Mouse (Mus musculus): ENCODE data around the gene Abt1. TPM values are rescaled to one million over a fixed set of nuclear protein-coding genes. Genes with fewer than 3 reads are reported as not detected.

The Abt1 gene
- total and polyA plus RNA-seq, 2 experiments from 2014 or later: 6.8 to 7.4 TPM

DNA sequence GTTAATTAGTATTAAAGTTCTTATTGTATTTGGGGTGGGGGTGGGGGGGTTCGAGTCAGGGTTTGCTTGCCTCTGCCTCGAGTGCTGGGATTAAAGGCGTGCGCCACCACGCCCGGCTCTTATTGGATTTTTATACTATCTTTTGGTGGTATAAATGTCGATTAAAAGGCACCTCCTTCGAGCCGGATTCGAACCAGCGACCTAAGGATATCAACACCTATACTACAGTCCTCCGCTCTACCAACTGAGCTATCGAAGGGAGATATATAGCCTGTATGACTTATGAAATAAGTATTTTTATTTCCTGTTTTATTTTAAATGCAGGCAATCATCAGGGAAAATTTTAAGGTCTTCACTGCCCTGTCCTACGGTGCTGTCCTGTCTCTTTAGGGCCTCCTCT is 3.3 kb upstream of the Abt1 start:
- H3K9me3 ChIP-seq (replicated peaks; ENCODE audit: control insufficient read depth, low read length): no peaks in the 10 kb centered on the region
- no peak overlapping the region for H3K4me3 ChIP-seq (ENCODE audit: low read depth, low read length)
- no peaks in the 10 kb centered on the region for H3K27me3 ChIP-seq (ENCODE audit: control insufficient read depth, insufficient read depth, low read length)
- DNase-seq (ENCODE audit: low spot score): no peak
- peaks cover 19% of the 10 kb centered on the region for H3K4me1 ChIP-seq (ENCODE audit: control insufficient read depth, insufficient read depth)
- ATAC-seq (ENCODE audit: insufficient read depth, low read depth): no peak
- H3K27ac ChIP-seq (ENCODE audit: low read depth): no peak overlapping the region
- TF ChIP-seq EP300 (IDR thresholded peaks at IDR 0.05; ENCODE audit: low read depth): no peak
- no peak for TF ChIP-seq CTCF (IDR thresholded peaks at IDR 0.05; ENCODE audit: low read depth)
- peaks cover 5% of the 10 kb centered on the region for H3K36me3 ChIP-seq (replicated peaks; ENCODE audit: control insufficient read depth, insufficient read depth, low read length)
- no peak overlapping the region for H3K9ac ChIP-seq (replicated peaks; ENCODE audit: low read depth, low read length)
- whole genome bisulfite sequencing: 30% methylated on average over 14 of the region's 14 CpGs
- H3K4me2 ChIP-seq (ENCODE audit: low read depth, low read length): no peak overlapping the region

DNA sequence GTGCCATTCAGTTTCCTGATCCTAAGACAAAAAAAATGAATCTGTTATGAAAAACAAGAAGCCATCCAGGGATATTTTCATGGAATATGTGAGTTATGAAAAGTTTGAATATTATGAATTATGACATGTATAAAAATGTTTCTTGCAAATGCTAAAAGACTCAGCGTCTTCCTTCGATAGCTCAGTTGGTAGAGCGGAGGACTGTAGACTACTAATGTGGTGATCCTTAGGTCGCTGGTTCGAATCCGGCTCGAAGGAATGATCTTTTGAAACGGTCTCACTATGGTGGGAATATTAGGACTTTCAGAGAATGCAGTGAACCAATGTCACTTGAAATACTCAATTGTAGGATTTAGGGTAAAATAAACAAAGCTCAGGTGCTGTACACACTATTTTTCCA is 2.7 kb upstream of the Abt1 start:
- peaks cover 19% of the 10 kb centered on the region for H3K4me1 ChIP-seq (ENCODE audit: control insufficient read depth, insufficient read depth)
- ATAC-seq (ENCODE audit: insufficient read depth, low read depth): no peak
- no peaks in the 10 kb centered on the region for H3K27me3 ChIP-seq (ENCODE audit: control insufficient read depth, insufficient read depth, low read length)
- H3K4me2 ChIP-seq (ENCODE audit: low read depth, low read length): no peak overlapping the region
- TF ChIP-seq EP300 (IDR thresholded peaks at IDR 0.05; ENCODE audit: low read depth): no peak
- TF ChIP-seq CTCF (IDR thresholded peaks at IDR 0.05; ENCODE audit: low read depth): no peak
- H3K27ac ChIP-seq (ENCODE audit: low read depth): no peak overlapping the region
- no peaks in the 10 kb centered on the region for H3K9me3 ChIP-seq (replicated peaks; ENCODE audit: control insufficient read depth, low read length)
- no peak overlapping the region for H3K9ac ChIP-seq (replicated peaks; ENCODE audit: low read depth, low read length)
- no peak overlapping the region for H3K4me3 ChIP-seq (ENCODE audit: low read depth, low read length)
- DNase-seq (ENCODE audit: low spot score): no peak
- peaks cover 11% of the 10 kb centered on the region for H3K36me3 ChIP-seq (replicated peaks; ENCODE audit: control insufficient read depth, insufficient read depth, low read length)
- WGBS: 34% methylated on average over 8 of the region's 8 CpGs

DNA sequence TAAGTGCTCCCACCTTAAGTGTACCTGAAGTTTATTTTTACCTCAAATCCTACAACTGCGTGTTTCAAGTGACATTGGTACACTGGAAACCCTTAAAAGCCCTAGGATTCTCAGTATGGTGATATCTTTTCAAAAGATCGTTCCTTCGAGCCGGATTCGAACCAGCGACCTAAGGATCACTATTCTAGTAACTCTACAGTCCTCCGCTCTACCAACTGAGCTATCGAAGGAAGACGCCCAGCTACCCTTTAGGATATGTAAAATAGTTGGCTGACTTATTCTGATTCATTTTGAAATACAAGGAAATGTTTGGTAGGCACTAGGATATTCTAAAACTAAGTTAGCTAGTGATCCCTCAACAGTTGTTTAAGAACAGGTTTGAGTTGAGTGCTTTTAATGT is 1.8 kb upstream of the Abt1 start:
- no peak for ATAC-seq (ENCODE audit: insufficient read depth, low read depth)
- TF ChIP-seq CTCF (IDR thresholded peaks at IDR 0.05; ENCODE audit: low read depth): no peak
- TF ChIP-seq EP300 (IDR thresholded peaks at IDR 0.05; ENCODE audit: low read depth): no peak

DNA sequence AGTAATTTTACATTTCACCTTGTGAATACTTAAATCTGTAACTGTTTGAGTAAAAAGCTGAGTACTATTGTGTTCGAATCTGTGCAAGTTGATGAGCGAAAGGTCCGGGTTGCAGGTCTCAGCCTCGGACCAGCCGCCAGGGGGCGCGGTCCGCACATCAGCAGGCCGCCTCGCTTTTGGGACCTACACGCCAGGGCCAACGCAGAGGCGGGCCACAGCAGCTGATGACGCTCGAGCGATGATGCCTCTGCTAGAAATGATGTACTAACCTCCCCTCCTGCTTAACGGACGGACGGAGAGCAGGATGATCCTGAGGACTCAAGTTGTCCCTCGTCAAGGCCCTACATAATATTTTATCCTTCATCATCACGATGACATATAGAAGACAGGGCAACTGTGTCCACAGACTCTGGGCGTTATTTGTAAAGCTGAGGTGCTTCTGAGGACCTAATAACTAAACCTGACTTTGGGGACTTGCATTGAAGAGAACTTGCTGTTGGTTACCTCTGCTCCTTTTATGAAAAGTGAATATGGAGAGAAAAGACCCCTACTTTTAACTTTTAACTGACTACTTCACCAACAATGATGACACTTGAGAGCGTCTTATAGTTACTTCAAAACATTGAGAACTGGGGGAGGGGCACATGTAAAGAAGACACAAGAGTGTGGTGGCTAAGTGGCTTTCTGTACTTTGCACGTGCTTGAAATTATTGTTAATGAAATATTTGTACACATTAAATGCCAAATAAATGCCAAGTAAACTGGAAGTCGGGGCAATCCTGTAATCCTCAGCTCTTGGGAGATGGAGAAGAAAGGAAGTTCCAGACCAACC is 1.0 kb upstream of the Abt1 start:
- DNase-seq (ENCODE audit: low spot score): peak; percentile 90
- H3K4me2 ChIP-seq (ENCODE audit: low read depth, low read length): peak overlapping the region; percentile 86
- H3K9me3 ChIP-seq (replicated peaks; ENCODE audit: control insufficient read depth, low read length): no peaks in the 10 kb centered on the region
- WGBS: 3% methylated on average over 25 of the region's 25 CpGs
- H3K4me1 ChIP-seq (ENCODE audit: control insufficient read depth, insufficient read depth): peaks cover 16% of the 10 kb centered on the region
- H3K27me3 ChIP-seq (ENCODE audit: control insufficient read depth, insufficient read depth, low read length): no peaks in the 10 kb centered on the region
- peak; percentile 87 for ATAC-seq (ENCODE audit: insufficient read depth, low read depth)
- no peak overlapping the region for H3K9ac ChIP-seq (replicated peaks; ENCODE audit: low read depth, low read length)
- peak overlapping the region; percentile 80 for H3K4me3 ChIP-seq (ENCODE audit: low read depth, low read length)
- H3K36me3 ChIP-seq (replicated peaks; ENCODE audit: control insufficient read depth, insufficient read depth, low read length): peaks cover 24% of the 10 kb centered on the region
- TF ChIP-seq CTCF (IDR thresholded peaks at IDR 0.05; ENCODE audit: low read depth) (peak; percentile 95), EP300 (IDR thresholded peaks at IDR 0.05; ENCODE audit: low read depth) (no peak)
- H3K27ac ChIP-seq (ENCODE audit: low read depth): peak overlapping the region; percentile 31

More for the DNA sequence above, 1.8 kb upstream of the Abt1 start:
- H3K4me2 ChIP-seq (ENCODE audit: low read depth, low read length): no peak overlapping the region
- no peaks in the 10 kb centered on the region for H3K27me3 ChIP-seq (ENCODE audit: control insufficient read depth, insufficient read depth, low read length)
- H3K36me3 ChIP-seq (replicated peaks; ENCODE audit: control insufficient read depth, insufficient read depth, low read length): peaks cover 19% of the 10 kb centered on the region
- no peak overlapping the region for H3K27ac ChIP-seq (ENCODE audit: low read depth)
- DNase-seq (ENCODE audit: low spot score): no peak
- 16% methylated on average over 9 of the region's 9 CpGs for WGBS
- no peak overlapping the region for H3K9ac ChIP-seq (replicated peaks; ENCODE audit: low read depth, low read length)
- no peaks in the 10 kb centered on the region for H3K9me3 ChIP-seq (replicated peaks; ENCODE audit: control insufficient read depth, low read length)
- peaks cover 19% of the 10 kb centered on the region for H3K4me1 ChIP-seq (ENCODE audit: control insufficient read depth, insufficient read depth)
- no peak overlapping the region for H3K4me3 ChIP-seq (ENCODE audit: low read depth, low read length)

DNA sequence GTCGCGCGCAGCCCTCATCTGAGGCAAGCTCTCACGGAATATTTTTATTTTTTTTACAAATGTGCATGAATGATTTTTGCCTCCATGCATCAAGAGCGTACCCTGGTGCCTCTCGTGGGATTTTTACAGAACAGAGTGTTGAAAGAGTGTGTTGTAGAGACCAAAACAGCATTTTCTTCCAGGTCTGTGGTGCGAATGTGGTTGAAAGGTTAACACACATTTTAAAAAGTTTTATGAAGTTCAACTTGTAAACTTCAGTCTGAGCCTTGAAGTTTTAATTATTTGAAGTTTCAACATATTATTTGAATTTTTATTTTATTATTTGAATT is 350 bp upstream of the Abt1 start:
- no peaks in the 10 kb centered on the region for H3K9me3 ChIP-seq (replicated peaks; ENCODE audit: control insufficient read depth, low read length)
- ATAC-seq (ENCODE audit: insufficient read depth, low read depth) (no peak; the same call in 1 of the 2 replicates), DNase-seq (ENCODE audit: low spot score) (no peak)
- no peaks in the 10 kb centered on the region for H3K27me3 ChIP-seq (ENCODE audit: control insufficient read depth, insufficient read depth, low read length)
- H3K27ac ChIP-seq (ENCODE audit: low read depth): peak overlapping the region; percentile 68
- peak overlapping the region; percentile 80 for H3K4me3 ChIP-seq (ENCODE audit: low read depth, low read length)
- peak overlapping the region; percentile 11; the same call in 1 of the 2 replicates for H3K9ac ChIP-seq (replicated peaks; ENCODE audit: low read depth, low read length)
- 0% methylated on average over 7 of the region's 7 CpGs for WGBS
- peaks cover 9% of the 10 kb centered on the region for H3K4me1 ChIP-seq (ENCODE audit: control insufficient read depth, insufficient read depth)
- TF ChIP-seq EP300 (IDR thresholded peaks at IDR 0.05; ENCODE audit: low read depth) (no peak), CTCF (IDR thresholded peaks at IDR 0.05; ENCODE audit: low read depth) (no peak)
- H3K36me3 ChIP-seq (replicated peaks; ENCODE audit: control insufficient read depth, insufficient read depth, low read length): peaks cover 29% of the 10 kb centered on the region
- peak overlapping the region; percentile 86 for H3K4me2 ChIP-seq (ENCODE audit: low read depth, low read length)
